ENCODE assay signal across 22 mouse cellular contexts in the genomic region with DNA sequence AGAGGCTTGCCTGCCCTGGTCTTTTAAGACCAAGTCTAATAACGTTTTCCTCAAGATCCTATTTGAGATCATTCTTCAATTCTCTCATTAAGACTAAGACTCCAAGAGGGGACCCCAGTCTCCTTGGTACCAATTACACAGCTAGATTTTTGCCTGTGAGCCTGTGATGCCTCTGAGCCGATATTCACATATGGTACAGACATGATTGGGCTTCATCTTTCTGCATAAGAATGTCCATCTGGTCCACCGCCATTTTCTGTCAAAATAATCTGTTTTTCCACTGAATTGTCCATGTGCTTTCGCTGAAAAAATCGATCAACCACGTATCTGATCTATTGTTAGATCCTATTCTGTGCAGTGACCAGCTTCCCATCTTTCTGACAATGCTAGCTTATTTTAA.
DNase-seq lines count a peak whose midpoint lies in the region; ATAC-seq lines count a peak whose summit lies in the region.
"Had no signal": no experiment of that assay in that cellular context is flagged by ENCODE, and none has a peak within 500 bp of the region (broad histone marks: within the 10 kb centered on the region; RNA-seq: fewer than 3 reads in every experiment).

No protein-coding gene starts in this region.

- H3K9me3 ChIP-seq in forebrain, embryonic 14.5 days (replicated peaks; ENCODE audit: control insufficient read depth, low read length) = no peaks in the 10 kb centered on the region
- no peaks in the 10 kb centered on the region for H3K9me3 ChIP-seq in forebrain, embryonic 10.5 days
- no peaks in the 10 kb centered on the region for H3K9me3 ChIP-seq in forebrain, embryonic 16.5 days (ENCODE audit: control insufficient read depth, low read length)
- H3K9me3 ChIP-seq in forebrain, embryonic 13.5 days (replicated peaks) = no peaks in the 10 kb centered on the region
- no peaks in the 10 kb centered on the region for H3K9me3 ChIP-seq in heart, embryonic 11.5 days (replicated peaks; ENCODE audit: control insufficient read depth, low read length)
- H3K9me3 ChIP-seq: embryonic facial prominence, embryonic 10.5 days; embryonic facial prominence, embryonic 12.5 days; G1E had no signal

- H3K4me1 ChIP-seq in forebrain, embryonic 14.5 days (ENCODE audit: control insufficient read depth, insufficient read depth, low read length) = no peaks in the 10 kb centered on the region
- H3K4me1 ChIP-seq in forebrain, embryonic 10.5 days = peaks cover 22% of the 10 kb centered on the region
- H3K4me1 ChIP-seq in forebrain, embryonic 16.5 days (replicated peaks; ENCODE audit: control insufficient read depth, insufficient read depth, low read length) = no peaks in the 10 kb centered on the region; the same call in 1 of the 2 replicates
- peaks cover 5% of the 10 kb centered on the region; the same call in 1 of the 2 replicates for H3K4me1 ChIP-seq in forebrain, embryonic 13.5 days
- no peaks in the 10 kb centered on the region for H3K4me1 ChIP-seq in heart, embryonic 11.5 days (ENCODE audit: control insufficient read depth, insufficient read depth, low read length)
- H3K4me1 ChIP-seq: embryonic facial prominence, embryonic 12.5 days had no signal

- H3K9ac ChIP-seq in forebrain, embryonic 14.5 days (ENCODE audit: low read length) = no peak overlapping the region
- H3K9ac ChIP-seq in forebrain, embryonic 16.5 days (replicated peaks; ENCODE audit: low read depth, low read length) = no peak overlapping the region
- no peak overlapping the region for H3K9ac ChIP-seq in forebrain, embryonic 13.5 days
- H3K9ac ChIP-seq in heart, embryonic 11.5 days (ENCODE audit: low read depth, low read length) = no peak overlapping the region
- H3K9ac ChIP-seq: embryonic facial prominence, embryonic 12.5 days had no signal

- ATAC-seq in forebrain, embryonic 14.5 days = no peak
- ATAC-seq in forebrain, embryonic 16.5 days = peak; percentile 63; the same call in 1 of the 2 replicates
- no peak for ATAC-seq in forebrain, embryonic 13.5 days
- ATAC-seq in heart, embryonic 11.5 days (replicated peaks; ENCODE audit: insufficient number of reproducible peaks, low FRiP score, low TSS enrichment) = no peak
- ATAC-seq: activated CD4-positive, CD25-positive, alpha-beta regulatory T cell, adult 4 months; CD4-positive, CD25-positive, alpha-beta regulatory T cell, adult 4 months; Patski had no signal

- no peaks in the 10 kb centered on the region; the same call in 1 of the 2 replicates for H3K27me3 ChIP-seq in forebrain, embryonic 14.5 days (replicated peaks; ENCODE audit: control insufficient read depth, insufficient read depth, low read length)
- peaks cover 44% of the 10 kb centered on the region for H3K27me3 ChIP-seq in forebrain, embryonic 10.5 days (ENCODE audit: poor library complexity, severe bottlenecking)
- H3K27me3 ChIP-seq in forebrain, embryonic 16.5 days (replicated peaks; ENCODE audit: control insufficient read depth, insufficient read depth, low read length) = no peaks in the 10 kb centered on the region
- H3K27me3 ChIP-seq in forebrain, embryonic 13.5 days = 0 out of 2 replicates have a peak, but pooled peaks cover 4% of the 10 kb centered on the region
- H3K27me3 ChIP-seq in heart, embryonic 11.5 days (ENCODE audit: control insufficient read depth, insufficient read depth, low read length) = no peaks in the 10 kb centered on the region
- H3K27me3 ChIP-seq: CH12.LX; embryonic facial prominence, embryonic 12.5 days had no signal

- H3K36me3 ChIP-seq in forebrain, embryonic 14.5 days (ENCODE audit: control insufficient read depth, insufficient read depth, low read length) = no peaks in the 10 kb centered on the region
- 0 out of 2 replicates have a peak, but pooled peaks cover 5% of the 10 kb centered on the region for H3K36me3 ChIP-seq in forebrain, embryonic 10.5 days (replicated peaks)
- H3K36me3 ChIP-seq in forebrain, embryonic 16.5 days (ENCODE audit: control insufficient read depth, insufficient read depth) = no peaks in the 10 kb centered on the region
- no peaks in the 10 kb centered on the region for H3K36me3 ChIP-seq in forebrain, embryonic 13.5 days (ENCODE audit: poor library complexity, severe bottlenecking)
- H3K36me3 ChIP-seq in heart, embryonic 11.5 days (ENCODE audit: control insufficient read depth, insufficient read depth, low read length) = no peaks in the 10 kb centered on the region
- H3K36me3 ChIP-seq: embryonic facial prominence, embryonic 10.5 days; embryonic facial prominence, embryonic 12.5 days; G1E had no signal

- 73% methylated on average over 6 of the region's 6 CpGs for WGBS in forebrain, embryonic 14.5 days
- 79% methylated on average over 6 of the region's 6 CpGs for WGBS in forebrain, embryonic 10.5 days
- 64% methylated on average over 6 of the region's 6 CpGs for WGBS in forebrain, embryonic 16.5 days
- WGBS in forebrain, embryonic 13.5 days = 77% methylated on average over 6 of the region's 6 CpGs
- WGBS in heart, embryonic 11.5 days (ENCODE audit: insufficient replicate concordance) = 77% methylated on average over 6 of the region's 6 CpGs

- peak; percentile 16 for DNase-seq in forebrain, embryonic 14.5 days (ENCODE audit: low spot score)
- DNase-seq in forebrain, embryonic 10.5 days (ENCODE audit: extremely low spot score, low spot score) = no peak
- peak; percentile 37 for DNase-seq in heart, adult 11 months
- DNase-seq: adrenal gland, adult 8-10 months; adrenal gland, postnatal 14 days; adrenal gland, postnatal 36 days; B cell, adult 2 months; cerebellum, adult 11-12 months; cerebellum, adult 2 months; cerebellum, adult 9-10 months; cerebellum, postnatal 10 days; cerebellum, postnatal 25 days had no signal

- H3K4me2 ChIP-seq in forebrain, embryonic 14.5 days (ENCODE audit: low read length) = no peak overlapping the region
- H3K4me2 ChIP-seq in forebrain, embryonic 16.5 days (ENCODE audit: low read length) = no peak overlapping the region
- no peak overlapping the region for H3K4me2 ChIP-seq in forebrain, embryonic 13.5 days
- H3K4me2 ChIP-seq in heart, embryonic 11.5 days = no peak overlapping the region
- H3K4me2 ChIP-seq: embryonic facial prominence, embryonic 12.5 days had no signal

- no peak overlapping the region for H3K27ac ChIP-seq in forebrain, embryonic 14.5 days (ENCODE audit: low read depth, low read length)
- no peak overlapping the region for H3K27ac ChIP-seq in forebrain, embryonic 10.5 days
- H3K27ac ChIP-seq in forebrain, embryonic 16.5 days (ENCODE audit: low read length) = peak overlapping the region; percentile 67
- no peak overlapping the region for H3K27ac ChIP-seq in forebrain, embryonic 13.5 days
- no peak overlapping the region for H3K27ac ChIP-seq in heart, embryonic 11.5 days (ENCODE audit: low read depth, low read length)
- H3K27ac ChIP-seq: embryonic facial prominence, embryonic 10.5 days; embryonic facial prominence, embryonic 12.5 days had no signal

- no peak overlapping the region for H3K4me3 ChIP-seq in forebrain, embryonic 14.5 days (ENCODE audit: low read depth, low read length)
- H3K4me3 ChIP-seq in forebrain, embryonic 10.5 days = no peak overlapping the region
- no peak overlapping the region for H3K4me3 ChIP-seq in forebrain, embryonic 16.5 days (replicated peaks; ENCODE audit: low read length)
- no peak overlapping the region for H3K4me3 ChIP-seq in forebrain, embryonic 13.5 days
- no peak overlapping the region for H3K4me3 ChIP-seq in heart, embryonic 11.5 days (ENCODE audit: low read depth, low read length)
- H3K4me3 ChIP-seq: embryonic facial prominence, embryonic 10.5 days; embryonic facial prominence, embryonic 12.5 days had no signal
